Mouse (Mus musculus): ENCODE data around the gene Art4. TPM values are rescaled to one million over a fixed set of nuclear protein-coding genes. Genes with fewer than 3 reads are reported as not detected.

The Art4 gene
- polyA plus RNA-seq (2014; fragmentation: Illumina TruSeq; extraction: RNeasy Lipid Tissue Mini Kit (QIAGEN cat#74804); ENCODE audit: low read depth, low replicate concordance), result 15.3 TPM

DNA sequence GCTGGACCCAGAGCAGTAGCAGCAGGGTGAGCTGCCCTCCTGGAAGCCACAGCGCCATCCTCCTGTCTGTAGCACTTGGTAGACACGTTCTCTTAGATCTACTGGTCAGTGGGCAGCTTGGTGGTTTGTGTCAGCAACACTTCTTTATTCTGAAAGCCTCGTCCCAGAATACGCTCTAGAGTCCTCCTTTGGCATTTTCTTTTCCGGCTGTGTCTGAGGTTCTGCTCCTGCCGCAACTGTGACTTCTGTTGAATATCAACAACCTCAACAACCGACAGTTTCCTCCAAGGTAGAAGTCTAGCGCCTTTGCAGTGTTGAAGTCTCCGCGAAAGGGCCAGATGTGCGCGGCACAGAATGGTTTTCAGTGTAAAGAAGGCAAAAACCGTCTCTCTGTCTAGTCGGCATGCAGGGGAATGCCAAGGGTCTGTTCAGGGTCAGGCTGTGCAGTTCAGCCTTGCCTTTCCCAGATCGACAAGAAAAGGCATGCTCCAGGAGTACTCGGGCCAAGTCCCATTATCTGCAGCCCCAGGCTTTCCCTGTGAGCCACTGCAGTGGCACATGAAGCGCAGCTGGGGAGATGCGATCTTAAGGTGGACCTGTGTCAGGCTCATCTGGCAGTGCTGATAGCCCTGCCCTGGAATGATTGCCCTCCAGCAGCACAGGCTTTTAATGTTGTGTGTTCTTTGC lies at the start of gene Art4:
Gene Art4 (minus strand): TSS at position 548 of the 687 bp plus-strand sequence.

DNA sequence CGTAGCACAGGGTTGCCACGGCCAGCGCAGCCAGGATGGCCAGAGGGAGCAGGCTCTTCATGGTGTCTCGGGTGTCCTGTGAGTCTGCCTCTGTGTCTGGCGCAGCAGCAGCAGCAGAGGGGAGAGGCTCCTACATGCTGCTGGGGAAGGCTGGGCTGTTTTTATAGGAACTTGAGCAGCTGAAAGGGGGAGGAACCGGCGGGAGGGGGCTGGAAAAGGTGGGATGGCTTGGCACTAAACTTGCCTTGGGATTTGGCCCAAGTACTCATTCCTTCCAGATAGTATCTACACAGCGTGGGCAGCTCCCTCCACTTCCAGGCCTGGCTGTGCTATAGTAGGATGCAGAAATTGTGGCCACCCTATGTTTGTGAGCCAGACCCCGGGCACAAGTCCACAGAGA lies 18.1 kb upstream of the Art4 start, which contains the start of gene Mgp:
Gene Mgp (minus strand): TSS at position 154 of the 400 bp plus-strand sequence.

GRCm38 (mm10) chr6:136835352-136835751 lies 22.2 kb downstream of the Art4 start, which contains the start of gene Smco3:
Gene Smco3 (minus strand): TSS chr6:136835452.

GRCm38 (mm10) chr6:136827881-136828561 lies 29.5 kb downstream of the Art4 start, which contains the start of gene Wbp11:
Gene Wbp11 (minus strand): TSS chr6:136828233.

GRCm38 (mm10) chr6:136827516-136827880 lies 30.0 kb downstream of the Art4 start, which contains the start of gene BC049715:
Gene BC049715 (plus strand): TSS chr6:136827626.

DNA sequence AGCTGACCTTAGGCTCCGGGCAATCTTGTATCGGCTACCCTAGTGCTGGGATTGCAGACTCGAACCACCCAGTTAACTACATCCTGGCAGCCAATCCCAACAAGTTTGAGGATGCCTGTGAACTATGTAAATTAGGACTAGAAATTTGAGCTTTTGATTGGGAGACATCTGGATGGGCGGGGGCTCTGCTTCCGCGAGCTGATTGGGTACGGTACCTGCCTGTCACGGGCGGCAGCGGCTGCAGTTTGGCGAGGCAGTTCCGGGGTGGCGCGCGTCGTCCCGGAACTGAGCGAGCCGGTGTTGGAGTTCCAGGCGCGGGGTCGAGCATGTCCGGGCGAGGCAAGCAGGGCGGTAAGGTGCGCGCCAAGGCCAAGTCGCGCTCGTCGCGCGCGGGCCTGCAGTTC lies 49.5 kb downstream of the Art4 start, which contains the start of gene H2afj:
Gene H2afj (plus strand): TSS at position 231 of the 404 bp plus-strand sequence.

GRCm38 (mm10) chr6:136803739-136804633 lies 53.5 kb downstream of the Art4 start, which contains the start of gene Hist4h4:
Gene Hist4h4 (minus strand): TSS chr6:136804415.

Other genes with a start within 250 kb of the Art4 start
- gene Plbd1, start 195.8 kb downstream of the Art4 start, polyA plus RNA-seq (2014; fragmentation: Illumina TruSeq; extraction: RNeasy Lipid Tissue Mini Kit (QIAGEN cat#74804); ENCODE audit: low read depth, low replicate concordance), result 31.6 TPM
- gene Gucy2c, start 76.0 kb downstream of the Art4 start, polyA plus RNA-seq (2014; fragmentation: Illumina TruSeq; extraction: RNeasy Lipid Tissue Mini Kit (QIAGEN cat#74804); ENCODE audit: low read depth, low replicate concordance), result 0.10 TPM
- gene Hist4h4, start 53.3 kb downstream of the Art4 start, polyA plus RNA-seq (2014; fragmentation: Illumina TruSeq; extraction: RNeasy Lipid Tissue Mini Kit (QIAGEN cat#74804); ENCODE audit: low read depth, low replicate concordance), result 0.36 TPM
- 60.8 TPM for gene H2afj, start 49.5 kb downstream of the Art4 start, polyA plus RNA-seq (2014; fragmentation: Illumina TruSeq; extraction: RNeasy Lipid Tissue Mini Kit (QIAGEN cat#74804); ENCODE audit: low read depth, low replicate concordance)
- 6.3 TPM for gene BC049715, start 30.1 kb downstream of the Art4 start, polyA plus RNA-seq (2014; fragmentation: Illumina TruSeq; extraction: RNeasy Lipid Tissue Mini Kit (QIAGEN cat#74804); ENCODE audit: low read depth, low replicate concordance)
- 47.5 TPM for gene Wbp11, start 29.5 kb downstream of the Art4 start, polyA plus RNA-seq (2014; fragmentation: Illumina TruSeq; extraction: RNeasy Lipid Tissue Mini Kit (QIAGEN cat#74804); ENCODE audit: low read depth, low replicate concordance)
- gene Smco3, start 22.3 kb downstream of the Art4 start, polyA plus RNA-seq (2014; fragmentation: Illumina TruSeq; extraction: RNeasy Lipid Tissue Mini Kit (QIAGEN cat#74804); ENCODE audit: low read depth, low replicate concordance), result not detected
- 657 TPM for gene Mgp, start 18.1 kb upstream of the Art4 start, polyA plus RNA-seq (2014; fragmentation: Illumina TruSeq; extraction: RNeasy Lipid Tissue Mini Kit (QIAGEN cat#74804); ENCODE audit: low read depth, low replicate concordance)
- not detected for gene Erp27, start 64.4 kb upstream of the Art4 start, polyA plus RNA-seq (2014; fragmentation: Illumina TruSeq; extraction: RNeasy Lipid Tissue Mini Kit (QIAGEN cat#74804); ENCODE audit: low read depth, low replicate concordance)
- gene Pde6h, start 66.1 kb upstream of the Art4 start, polyA plus RNA-seq (2014; fragmentation: Illumina TruSeq; extraction: RNeasy Lipid Tissue Mini Kit (QIAGEN cat#74804); ENCODE audit: low read depth, low replicate concordance), result not detected
- gene Arhgdib, start 84.2 kb upstream of the Art4 start, polyA plus RNA-seq (2014; fragmentation: Illumina TruSeq; extraction: RNeasy Lipid Tissue Mini Kit (QIAGEN cat#74804); ENCODE audit: low read depth, low replicate concordance), result 56.7 TPM